Mouse (Mus musculus) G1E (cell line): Measurements from ENCODE around the gene Coq6.

Experiments
- CTCF ChIP-seq: IDR thresholded peaks from 2 replicates; pipeline ENCODE4 v1.5.1; 2012; ENCODE audit warnings: low read depth, low read length, inconsistent platforms, mixed read lengths
- GATA1 ChIP-seq: IDR thresholded peaks from 2 replicates; pipeline ENCODE4 v1.6.1; 2012; ENCODE audit warnings: borderline replicate concordance, low read length, inconsistent platforms, mixed read lengths
- POLR2AphosphoS5 ChIP-seq: IDR thresholded peaks from 2 replicates; pipeline ENCODE4 v1.6.1; 2012; ENCODE audit warnings: low read depth, low read length, inconsistent platforms; ENCODE audit not compliant: insufficient replicate concordance

GRCm38 (mm10) chr12:84336963-84337625, 24.4 kb upstream of the Coq6 start:
- no peak for TF ChIP-seq CTCF
- no peak for TF ChIP-seq GATA1
- no peak for TF ChIP-seq POLR2AphosphoS5
